Mouse (Mus musculus) cerebellum, adult 9-10 months (tissue): Measurements from ENCODE around the gene Arhgap42.

Experiments
- DNase-seq: peaks from one replicate; pipeline ENCODE4 v3.0.0; 2022

Arhgap42 gene

GRCm38 (mm10) chr9:9238438-9239391 lies at the start of gene Arhgap42:
Gene Arhgap42, minus strand, starts transcription at chr9:9239101.
- DNase-seq, result no peak

- no peak for DNase-seq
Observed at GRCm38 (mm10) chr9:9288140-9288539, 49.2 kb upstream of the Arhgap42 start.

DNA sequence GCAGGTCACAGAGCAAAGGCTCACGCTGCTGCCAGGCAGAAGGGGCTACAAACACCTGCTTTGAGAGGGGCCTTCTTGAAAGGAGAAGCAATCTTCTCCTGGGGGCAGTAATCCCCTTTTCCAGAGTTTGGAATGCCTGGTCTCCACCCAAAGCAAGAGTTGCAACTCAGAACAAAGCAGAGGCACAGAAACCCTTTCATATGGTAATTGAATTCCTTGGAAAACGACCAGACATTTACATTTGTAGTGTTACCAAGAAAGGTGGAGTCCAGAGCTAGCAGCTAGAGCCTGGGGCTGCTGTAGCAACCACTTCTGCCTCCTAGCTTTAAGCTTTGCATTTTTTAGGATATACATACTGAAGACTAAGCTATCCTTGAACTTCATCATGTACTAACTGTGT lies 30.4 kb upstream of the Arhgap42 start:
- DNase-seq, result no peak

GRCm38 (mm10) chr9:9267606-9268601 lies 29.0 kb upstream of the Arhgap42 start:
- DNase-seq, result no peak

- no peak for DNase-seq
Observed at GRCm38 (mm10) chr9:9263543-9263942, 24.6 kb upstream of the Arhgap42 start.

- no peak for DNase-seq
Observed at GRCm38 (mm10) chr9:9262479-9262878, 23.6 kb upstream of the Arhgap42 start.

- DNase-seq, result no peak
Observed at GRCm38 (mm10) chr9:9254764-9255163, 15.9 kb upstream of the Arhgap42 start.

- DNase-seq, result no peak
Observed at GRCm38 (mm10) chr9:9248529-9248928, 9.6 kb upstream of the Arhgap42 start.

GRCm38 (mm10) chr9:9245994-9246393 lies 7.1 kb upstream of the Arhgap42 start:
- DNase-seq, result no peak

GRCm38 (mm10) chr9:9243834-9244233 lies 4.9 kb upstream of the Arhgap42 start:
- no peak for DNase-seq

- DNase-seq, result no peak
Observed at GRCm38 (mm10) chr9:9241202-9241795, 2.4 kb upstream of the Arhgap42 start.

DNA sequence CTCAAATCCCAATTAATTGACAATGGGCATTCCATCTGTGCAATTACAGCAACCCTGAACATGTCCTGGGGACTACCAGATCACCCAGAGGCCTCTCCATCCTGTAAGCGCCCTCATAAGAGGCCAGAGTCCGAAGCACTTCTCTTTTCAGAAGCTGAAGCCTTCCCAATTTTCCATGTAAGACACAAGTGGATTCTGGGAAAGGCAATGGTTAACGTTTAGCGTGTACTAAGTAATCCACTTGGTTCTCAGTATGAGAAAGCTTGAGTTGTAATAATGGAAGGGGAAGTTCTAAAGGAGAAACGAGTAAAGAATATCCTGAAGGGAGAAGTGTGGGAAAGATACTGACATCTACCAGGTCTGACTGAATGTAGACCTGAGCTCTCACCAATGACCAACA lies 1.4 kb downstream of the Arhgap42 start:
- DNase-seq, result no peak

DNA sequence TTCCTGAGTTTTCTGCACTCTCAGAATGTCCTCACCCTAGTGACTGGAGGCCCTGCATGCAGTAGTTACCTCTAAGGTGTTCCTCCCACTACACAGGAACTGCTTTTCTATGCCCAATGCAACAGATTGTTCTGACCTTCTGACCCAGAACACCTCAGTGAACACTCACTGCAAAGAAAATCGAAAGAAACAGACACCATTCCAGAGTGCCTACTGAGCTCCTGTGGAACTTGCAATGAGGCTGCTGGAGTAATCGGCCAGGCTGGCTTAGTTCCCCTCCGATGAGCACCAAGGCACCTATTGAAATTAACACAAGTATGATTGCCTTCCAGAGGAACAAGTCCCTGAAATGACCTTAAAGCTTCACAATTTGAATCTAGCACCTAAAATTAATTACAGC lies 9.2 kb downstream of the Arhgap42 start:
- DNase-seq, result no peak

- DNase-seq, result no peak
Observed at GRCm38 (mm10) chr9:9224837-9225236, 14.1 kb downstream of the Arhgap42 start.

- DNase-seq, result no peak
Observed at GRCm38 (mm10) chr9:9223384-9223783, 15.5 kb downstream of the Arhgap42 start.

DNA sequence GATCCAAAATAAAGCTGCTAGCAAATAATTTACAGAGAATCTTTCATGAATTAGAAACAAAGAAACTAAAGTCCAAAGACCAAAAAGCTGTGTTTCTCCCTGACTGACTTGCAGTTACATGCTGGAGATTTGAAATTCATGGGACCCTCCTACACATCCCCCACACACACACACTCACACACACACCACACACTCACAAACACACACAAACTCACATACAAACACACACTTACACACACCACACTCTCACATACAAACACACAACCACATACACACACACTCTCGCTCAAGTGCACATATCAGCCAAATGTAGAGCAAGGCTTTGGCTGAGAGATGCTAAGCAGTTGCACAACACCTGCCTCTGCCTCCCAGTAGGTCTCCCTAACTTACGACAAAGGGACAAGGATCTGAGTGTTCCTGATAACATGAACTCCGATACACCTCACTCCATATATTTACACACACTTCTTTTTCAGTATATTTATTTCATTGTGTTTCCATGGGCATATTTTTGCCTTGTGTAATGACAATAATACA lies 16.9 kb downstream of the Arhgap42 start:
- DNase-seq, result no peak

DNA sequence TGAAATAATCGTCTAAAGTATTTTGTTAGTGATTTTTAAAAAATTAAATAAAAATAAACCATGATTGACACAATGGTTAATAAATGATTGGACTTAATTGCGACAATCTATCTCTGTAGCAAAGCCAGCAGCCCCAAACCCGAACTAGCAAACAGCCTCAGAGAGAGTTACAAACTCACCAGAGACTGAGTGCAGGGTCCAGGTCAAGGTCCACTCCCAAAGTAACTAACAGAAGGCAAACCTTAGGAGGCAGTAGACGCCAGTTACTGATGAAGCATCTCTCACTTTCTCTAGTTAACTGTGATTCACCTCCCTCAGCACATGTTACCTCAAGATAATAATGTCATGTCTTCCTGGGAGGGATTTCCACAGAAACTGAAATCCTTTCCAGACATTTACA lies 17.7 kb downstream of the Arhgap42 start:
- DNase-seq, result no peak

DNA sequence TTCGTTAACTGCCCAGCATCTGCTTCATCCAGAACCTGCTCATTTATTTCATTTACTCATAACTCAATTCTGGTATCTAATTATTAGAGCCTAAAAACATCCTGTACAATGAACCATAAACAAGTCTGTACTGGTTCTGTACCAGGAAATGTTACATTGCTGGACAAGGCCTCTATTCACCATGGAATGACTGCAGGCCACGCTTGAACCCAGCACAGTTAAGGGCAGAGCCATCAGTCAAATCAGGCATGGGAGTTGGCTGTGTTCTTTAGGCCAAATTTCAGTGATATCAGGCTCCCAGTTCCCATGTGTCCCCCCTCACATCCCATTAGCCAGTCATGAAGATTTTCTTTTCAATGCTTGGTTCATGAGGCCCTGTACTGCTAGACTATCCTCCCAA lies 20.6 kb downstream of the Arhgap42 start:
- DNase-seq, result no peak

DNA sequence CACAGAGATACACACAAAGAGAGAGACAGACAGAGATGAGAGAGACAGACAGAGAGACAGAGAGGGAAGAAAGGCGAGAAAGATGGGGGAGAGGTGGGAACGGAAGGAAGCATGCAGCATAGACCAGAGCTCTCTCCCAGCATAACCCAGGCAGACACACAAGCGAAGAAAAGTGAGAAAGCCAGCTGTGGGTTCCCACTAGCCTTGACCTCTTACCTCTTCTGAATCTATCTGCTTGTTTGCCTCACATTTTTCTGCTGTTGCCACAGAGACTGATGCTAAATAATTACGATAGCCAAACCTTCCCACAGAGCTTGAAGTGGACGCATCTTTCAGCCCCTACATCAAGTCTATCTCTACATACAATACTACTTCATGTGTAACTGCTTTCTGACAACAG lies 24.1 kb downstream of the Arhgap42 start:
- DNase-seq, result no peak

GRCm38 (mm10) chr9:9214296-9214695 lies 24.6 kb downstream of the Arhgap42 start:
- DNase-seq, result no peak

DNA sequence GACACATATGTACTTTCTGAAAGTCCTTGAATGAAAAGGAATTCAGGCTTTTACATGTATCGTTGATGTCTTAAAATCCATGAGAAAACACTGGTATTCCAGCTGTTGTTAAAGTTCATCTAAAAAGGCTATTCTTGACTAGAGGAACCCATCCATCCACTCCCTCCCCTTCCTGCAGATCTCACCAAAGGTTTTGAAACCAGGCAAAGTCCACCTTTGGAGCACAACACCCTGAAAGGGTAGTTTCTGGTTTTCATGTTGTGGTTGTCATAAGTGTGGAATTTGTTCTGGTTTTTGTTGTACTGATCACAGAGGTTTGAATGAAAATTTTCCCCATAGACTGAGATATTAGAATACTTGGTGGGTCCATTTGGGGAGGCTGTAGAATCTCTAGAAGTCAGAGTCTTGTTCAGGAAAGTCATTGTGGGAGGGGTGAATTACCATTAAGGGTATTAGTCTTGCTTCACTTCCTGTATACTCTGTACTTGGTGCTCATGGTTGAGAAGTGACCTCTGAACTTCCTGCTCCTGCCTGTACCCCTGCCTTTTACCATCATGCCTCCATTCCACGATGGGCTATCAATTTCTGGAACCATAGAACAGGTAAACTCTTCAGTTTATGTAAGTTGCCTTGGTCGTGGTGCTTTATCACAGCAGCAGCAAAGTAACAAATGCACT lies 27.4 kb downstream of the Arhgap42 start:
- DNase-seq, result no peak

GRCm38 (mm10) chr9:9210464-9210863 lies 28.4 kb downstream of the Arhgap42 start:
- no peak for DNase-seq
